In genomic region chr8:11277602-11278051, GRCm38 (mm10) we compare ENCODE assay signal across 12 mouse cellular contexts. TPM values are rescaled to one million over a fixed set of nuclear protein-coding genes. Genes with fewer than 3 reads are reported as not detected.
A peak's percentile ranks its signal among the peaks of the same experiment; 100 is the strongest.
DNase-seq lines count a peak whose midpoint lies in the region; ATAC-seq and TF ChIP-seq lines count a peak whose summit lies in the region.
"Had no signal": no experiment of that assay in that cellular context is flagged by ENCODE, and none has a peak within 500 bp of the region (broad histone marks: within the 10 kb centered on the region; RNA-seq: fewer than 3 reads in every experiment).

No protein-coding gene starts in this region.

- H3K4me2 ChIP-seq in kidney, postnatal 0 days (ENCODE audit: low read length) = no peak overlapping the region
- H3K4me2 ChIP-seq in embryonic facial prominence, embryonic 13.5 days = no peak overlapping the region
- H3K4me2 ChIP-seq in heart, postnatal 0 days (ENCODE audit: low read depth, low read length) = no peak overlapping the region
- H3K4me2 ChIP-seq: midbrain, embryonic 12.5 days had no signal

- no peak overlapping the region for H3K4me3 ChIP-seq in kidney, postnatal 0 days (replicated peaks; ENCODE audit: low read depth, low read length)
- H3K4me3 ChIP-seq in embryonic facial prominence, embryonic 13.5 days = no peak overlapping the region
- no peak overlapping the region for H3K4me3 ChIP-seq in heart, postnatal 0 days (ENCODE audit: low read depth, low read length)
- H3K4me3 ChIP-seq: midbrain, embryonic 12.5 days had no signal

- no peaks in the 10 kb centered on the region for H3K9me3 ChIP-seq in kidney, postnatal 0 days (replicated peaks; ENCODE audit: low read length)
- no peaks in the 10 kb centered on the region for H3K9me3 ChIP-seq in embryonic facial prominence, embryonic 13.5 days
- no peaks in the 10 kb centered on the region for H3K9me3 ChIP-seq in heart, postnatal 0 days (replicated peaks; ENCODE audit: control insufficient read depth, low read length)
- H3K9me3 ChIP-seq: midbrain, embryonic 12.5 days had no signal

- no peak overlapping the region for H3K9ac ChIP-seq in kidney, postnatal 0 days (ENCODE audit: low read depth, low read length)
- no peak overlapping the region for H3K9ac ChIP-seq in embryonic facial prominence, embryonic 13.5 days
- no peak overlapping the region for H3K9ac ChIP-seq in heart, postnatal 0 days (replicated peaks; ENCODE audit: low read depth, low read length)
- H3K9ac ChIP-seq: midbrain, embryonic 12.5 days had no signal

- TF ChIP-seq CTCF in kidney, postnatal 0 days (IDR thresholded peaks at IDR 0.05; ENCODE audit: low read depth) = no peak
- no peak for TF ChIP-seq CTCF in heart, postnatal 0 days (IDR thresholded peaks at IDR 0.05; ENCODE audit: low read depth)

- no peaks in the 10 kb centered on the region for H3K27me3 ChIP-seq in kidney, postnatal 0 days (ENCODE audit: insufficient read depth, low read length)
- H3K27me3 ChIP-seq in embryonic facial prominence, embryonic 13.5 days = no peaks in the 10 kb centered on the region
- no peaks in the 10 kb centered on the region for H3K27me3 ChIP-seq in heart, postnatal 0 days (ENCODE audit: control insufficient read depth, insufficient read depth, low read length)

- no peak for TF ChIP-seq EP300 in heart, postnatal 0 days (IDR thresholded peaks at IDR 0.05; ENCODE audit: low read depth)

- H3K4me1 ChIP-seq in kidney, postnatal 0 days (replicated peaks; ENCODE audit: insufficient read depth, low read length) = peaks cover 54% of the 10 kb centered on the region
- peaks cover 61% of the 10 kb centered on the region for H3K4me1 ChIP-seq in embryonic facial prominence, embryonic 13.5 days
- H3K4me1 ChIP-seq in heart, postnatal 0 days (ENCODE audit: control insufficient read depth, insufficient read depth) = peaks cover 70% of the 10 kb centered on the region

- no peak for DNase-seq in kidney, postnatal 0 days (ENCODE audit: low spot score)
- DNase-seq in kidney, adult 9 months = no peak
- no peak for DNase-seq in heart, postnatal 0 days (ENCODE audit: low spot score)
- peak; percentile 82 for DNase-seq in lung, postnatal 10 days
- DNase-seq in spleen, postnatal 4 days (ENCODE audit: low spot score in 2 of 2) = no peak
- no peak for DNase-seq in T-cell, adult 2 months (ENCODE audit: low spot score)
- DNase-seq: cerebellum, adult 11 months; thymus, adult 2 months had no signal

- peak overlapping the region; percentile 74 for H3K27ac ChIP-seq in kidney, postnatal 0 days
- H3K27ac ChIP-seq in embryonic facial prominence, embryonic 13.5 days = peak overlapping the region; percentile 68; the same call in 1 of the 2 replicates
- peak overlapping the region; percentile 86 for H3K27ac ChIP-seq in heart, postnatal 0 days (ENCODE audit: low read depth)
- H3K27ac ChIP-seq: midbrain, embryonic 12.5 days had no signal

- 70% methylated on average over 3 of the region's 3 CpGs for WGBS in kidney, postnatal 0 days
- 74% methylated on average over 3 of the region's 3 CpGs for WGBS in embryonic facial prominence, embryonic 13.5 days
- WGBS in heart, postnatal 0 days = 60% methylated on average over 3 of the region's 3 CpGs

- ATAC-seq in kidney, postnatal 0 days (replicated peaks; ENCODE audit: low FRiP score, low read depth) = no peak
- no peak for ATAC-seq in embryonic facial prominence, embryonic 13.5 days (ENCODE audit: insufficient number of reproducible peaks, insufficient read depth, low FRiP score, low TSS enrichment, low read depth)
- ATAC-seq in heart, postnatal 0 days (ENCODE audit: insufficient read depth, low read depth) = no peak
- no peak for ATAC-seq in CD4-positive, CD25-positive, alpha-beta regulatory T cell, adult 4 months

- no peaks in the 10 kb centered on the region for H3K36me3 ChIP-seq in kidney, postnatal 0 days (ENCODE audit: insufficient read depth, low read length)
- H3K36me3 ChIP-seq in embryonic facial prominence, embryonic 13.5 days = peaks cover 5% of the 10 kb centered on the region; the same call in 1 of the 2 replicates
- H3K36me3 ChIP-seq in heart, postnatal 0 days (replicated peaks; ENCODE audit: control insufficient read depth, insufficient read depth, low read length) = no peaks in the 10 kb centered on the region
- H3K36me3 ChIP-seq: midbrain, embryonic 12.5 days had no signal

RNA-seq across cellular contexts. Expression of gene Col4a2, which starts 35.0 kb away (rescaled TPM):
- polyA plus RNA-seq in kidney, postnatal 0 days (2015; fragmentation: Nextera tagmentation; extraction: Ambion mirVana) = 139 and 140 TPM in 2 replicates
- polyA plus RNA-seq in embryonic facial prominence, embryonic 13.5 days (2015; fragmentation: Nextera tagmentation; extraction: Ambion mirVana) = 58.8 and 62.0 TPM in 2 replicates
- total RNA-seq in heart, postnatal 0 days (2014; rRNA removed; ENCODE audit: low replicate concordance) = 315 and 329 TPM in 2 replicates
- polyA plus RNA-seq in heart, postnatal 0 days (2015; fragmentation: Nextera tagmentation; extraction: Ambion mirVana) = 87.7 and 98.5 TPM in 2 replicates
- not detected for polyA plus RNA-seq in CD4-positive, CD25-positive, alpha-beta regulatory T cell, adult 4 months (2017; shearing (Covaris generic))

RNA-seq across cellular contexts. Expression of gene Col4a1, which starts 35.0 kb away (rescaled TPM):
- 305 and 310 TPM in 2 replicates for polyA plus RNA-seq in kidney, postnatal 0 days (2015; fragmentation: Nextera tagmentation; extraction: Ambion mirVana)
- polyA plus RNA-seq in embryonic facial prominence, embryonic 13.5 days (2015; fragmentation: Nextera tagmentation; extraction: Ambion mirVana) = 121 and 137 TPM in 2 replicates
- total RNA-seq in heart, postnatal 0 days (2014; rRNA removed; ENCODE audit: low replicate concordance) = 921 and 1,061 TPM in 2 replicates
- 163 and 191 TPM in 2 replicates for polyA plus RNA-seq in heart, postnatal 0 days (2015; fragmentation: Nextera tagmentation; extraction: Ambion mirVana)
- polyA plus RNA-seq in CD4-positive, CD25-positive, alpha-beta regulatory T cell, adult 4 months (2017; shearing (Covaris generic)) = under 1 TPM in 1 of 2 experiments, not detected in 1; 0.22 TPM
- total RNA-seq: MEL had no signal

Comparison
In these comparisons a context has a peak if more than half of its experiments do, and no peak if none do; other contexts are left out.
1. RNA of gene Col4a2, which starts 35.0 kb away (polyA plus RNA-seq): 139 to 140 TPM in kidney, postnatal 0 days, 87.7 to 98.5 TPM in heart, postnatal 0 days and 58.8 to 62.0 TPM in embryonic facial prominence, embryonic 13.5 days; not detected in CD4-positive, CD25-positive, alpha-beta regulatory T cell, adult 4 months; every median in the first group is over 10 times any median in the second.
2. RNA of gene Col4a1, which starts 35.0 kb away (polyA plus RNA-seq): 305 to 310 TPM in kidney, postnatal 0 days, 163 to 191 TPM in heart, postnatal 0 days and 121 to 137 TPM in embryonic facial prominence, embryonic 13.5 days; 0.22 TPM in CD4-positive, CD25-positive, alpha-beta regulatory T cell, adult 4 months; every median in the first group is over 100 times any median in the second.
3. Peak in every context shown above with its lines, with median percentiles within 50 percentile points of each other: H3K27ac ChIP-seq.